Mouse (Mus musculus) kidney, embryonic 14.5 days (tissue): ENCODE measurements around the gene 1700067K01Rik. TPM values are rescaled to one million over a fixed set of nuclear protein-coding genes. Genes with fewer than 3 reads are reported as not detected.
"Not testable (repeated sequence)": the region's sequence is repeated elsewhere in the genome, so short reads cannot be mapped to it uniquely, and the experiment has no call there.

Experiments
- ATAC-seq: fragments of 200-750 bp; cut with Nextera tagmentation; 2 replicates; pipeline ENCODE4 v1.8.0; 2017; ENCODE audit warnings: moderate number of reproducible peaks, mild to moderate bottlenecking, moderate TSS enrichment, moderate library complexity; ENCODE audit not compliant: low FRiP score, low TSS enrichment
- H3K27ac ChIP-seq: fragments of 300-500 bp; sonication (generic); 2 replicates; pipeline ENCODE4 v1.5.1; 2014; ENCODE audit warnings: low read depth, mild to moderate bottlenecking, low read length, moderate library complexity, mixed read lengths
- H3K27me3 ChIP-seq: fragments of 300-500 bp; sonication (generic); 2 replicates; pipeline ENCODE4 v1.6.1; 2014; ENCODE audit warnings: mild to moderate bottlenecking, low read length; ENCODE audit not compliant: control insufficient read depth, insufficient read depth
- H3K36me3 ChIP-seq: fragments of 300-500 bp; sonication (generic); 2 replicates; pipeline ENCODE4 v1.6.1; 2014; ENCODE audit warnings: low read length, mixed read lengths; ENCODE audit not compliant: control insufficient read depth, insufficient read depth
- H3K4me1 ChIP-seq: fragments of 300-500 bp; sonication (generic); 2 replicates; pipeline ENCODE4 v1.6.1; 2014; ENCODE audit warnings: low read length, mixed read lengths; ENCODE audit not compliant: control insufficient read depth, insufficient read depth
- H3K4me2 ChIP-seq: fragments of 300-500 bp; sonication (generic); replicated peaks from 2 replicates; pipeline ENCODE4 v1.6.1; 2014; ENCODE audit warnings: low read depth, mild to moderate bottlenecking, low read length
- H3K4me3 ChIP-seq: fragments of 300-500 bp; sonication (generic); 2 replicates; pipeline ENCODE4 v1.5.1; 2014; ENCODE audit warnings: mild to moderate bottlenecking, low read length
- H3K9ac ChIP-seq: fragments of 300-500 bp; sonication (generic); 2 replicates; pipeline ENCODE4 v1.6.1; 2014; ENCODE audit warnings: low read depth, mild to moderate bottlenecking, low read length, moderate library complexity
- H3K9me3 ChIP-seq: fragments of 300-500 bp; sonication (generic); 2 replicates; pipeline ENCODE4 v1.6.1; 2016; ENCODE audit warnings: low read length; ENCODE audit not compliant: control insufficient read depth
- WGBS: fragments of 180-500 bp; shearing (Covaris S2); extraction: QIAGEN DNeasy Blood & Tissue Kit; methylation state at CpG from one replicate; pipeline ENCODE4 v1.1.7; 2014; 5-methylcytosine and 5-hydroxymethylcytosine counted together
- polyA plus RNA-seq: library from polyadenylated mRNA; unstranded; fragments of >200 nt; fragmentation: Nextera tagmentation; extraction: Ambion mirVana; gene quantifications from 2 replicates; pipeline ENCODE4 v1.2.1, GENCODE M21; 2014

1700067K01Rik gene
- polyA plus RNA-seq, 1 experiment from 2014 or later, result 1.2 TPM

GRCm38 (mm10) chr8:83980250-83980649 is 21.1 kb upstream of the 1700067K01Rik start:
- Histone ChIP-seq H3K27me3 (no peaks in the 10 kb centered on the region), H3K9me3 (no peaks in the 10 kb centered on the region), H3K4me1 (peaks cover 11% of the 10 kb centered on the region), H3K4me2 (no peak overlapping the region), H3K27ac (no peak overlapping the region), H3K36me3 (peaks cover 51% of the 10 kb centered on the region), H3K4me3 (no peak overlapping the region), H3K9ac (no peak overlapping the region)
- ATAC-seq, result no peak
- 90% methylated on average over 1 of the region's 1 CpGs for WGBS

GRCm38 (mm10) chr8:83980845-83981244 is 20.5 kb upstream of the 1700067K01Rik start:
- Histone ChIP-seq H3K4me2 (no peak overlapping the region), H3K36me3 (peaks cover 56% of the 10 kb centered on the region), H3K9ac (no peak overlapping the region), H3K27ac (no peak overlapping the region), H3K27me3 (no peaks in the 10 kb centered on the region), H3K4me1 (peaks cover 11% of the 10 kb centered on the region), H3K9me3 (no peaks in the 10 kb centered on the region), H3K4me3 (no peak overlapping the region)
- ATAC-seq, result no peak
- whole genome bisulfite sequencing, result 82% methylated on average over 8 of the region's 8 CpGs

- 95% methylated on average over 7 of the region's 7 CpGs for WGBS
- Histone ChIP-seq H3K4me3 (no peak overlapping the region), H3K36me3 (peaks cover 59% of the 10 kb centered on the region), H3K4me1 (peaks cover 11% of the 10 kb centered on the region), H3K9me3 (no peaks in the 10 kb centered on the region), H3K27me3 (no peaks in the 10 kb centered on the region), H3K27ac (no peak overlapping the region), H3K9ac (no peak overlapping the region), H3K4me2 (no peak overlapping the region)
- no peak for ATAC-seq
Measured at GRCm38 (mm10) chr8:83981533-83981932, 19.8 kb upstream of the 1700067K01Rik start.

- Histone ChIP-seq H3K9ac (no peak overlapping the region), H3K4me1 (peaks cover 4% of the 10 kb centered on the region), H3K27ac (no peak overlapping the region), H3K27me3 (no peaks in the 10 kb centered on the region), H3K4me2 (no peak overlapping the region), H3K4me3 (no peak overlapping the region), H3K36me3 (peaks cover 66% of the 10 kb centered on the region), H3K9me3 (no peaks in the 10 kb centered on the region)
- ATAC-seq, result no peak
- 91% methylated on average over 4 of the region's 4 CpGs for WGBS
Measured at GRCm38 (mm10) chr8:83982449-83982848, 18.9 kb upstream of the 1700067K01Rik start.

DNA sequence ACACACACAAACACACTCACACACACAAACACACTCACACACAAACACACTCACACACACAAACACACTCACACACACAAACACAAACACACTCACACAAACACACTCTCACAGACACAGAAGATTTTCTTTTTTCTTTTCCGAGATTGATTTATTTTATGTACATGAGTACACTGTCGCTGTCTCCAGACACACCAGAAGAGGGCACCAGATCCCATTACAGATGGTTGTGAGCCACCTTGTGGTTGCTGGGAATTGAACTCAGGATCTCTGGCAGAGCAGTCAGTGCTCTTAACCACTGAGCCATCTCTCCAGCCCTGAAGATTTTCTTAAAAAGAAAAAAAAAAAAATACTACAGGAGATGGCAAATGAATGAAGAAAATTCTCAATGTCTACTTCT is 18.1 kb upstream of the 1700067K01Rik start:
- H3K36me3 ChIP-seq, result peaks cover 71% of the 10 kb centered on the region
- H3K4me1 ChIP-seq, H3K4me2 ChIP-seq, H3K9ac ChIP-seq, H3K27me3 ChIP-seq, H3K27ac ChIP-seq, H3K9me3 ChIP-seq, H3K4me3 ChIP-seq, ATAC-seq: not testable (repeated sequence)
- WGBS, result 91% methylated on average over 2 of the region's 2 CpGs

DNA sequence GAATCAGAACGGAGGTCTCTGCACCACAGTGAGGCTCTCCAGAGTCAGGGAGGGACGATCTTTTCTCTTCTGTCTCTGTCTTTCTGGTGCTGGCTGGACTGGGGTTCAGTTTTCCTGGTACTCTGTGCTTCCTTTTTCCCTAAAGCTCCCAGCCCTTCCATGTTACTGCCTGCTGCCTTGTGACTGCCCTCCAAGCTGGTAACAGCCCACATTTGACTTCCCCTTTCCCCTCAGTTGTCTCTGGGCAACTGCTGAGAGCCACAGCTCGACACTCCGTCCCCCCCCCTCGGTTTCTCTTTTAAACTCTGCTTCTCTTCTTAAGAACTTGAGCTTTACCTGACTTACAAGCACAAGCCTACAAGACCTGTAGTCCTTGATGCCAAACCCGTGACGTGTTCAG is 12.1 kb upstream of the 1700067K01Rik start:
- 91% methylated on average over 7 of the region's 7 CpGs for WGBS
- H3K4me3 ChIP-seq, result no peak overlapping the region
- no peak overlapping the region for H3K4me2 ChIP-seq
- no peaks in the 10 kb centered on the region for H3K9me3 ChIP-seq
- no peak overlapping the region for H3K9ac ChIP-seq
- no peak for ATAC-seq
- H3K4me1 ChIP-seq, result no peaks in the 10 kb centered on the region
- no peaks in the 10 kb centered on the region for H3K27me3 ChIP-seq
- peaks cover 77% of the 10 kb centered on the region for H3K36me3 ChIP-seq
- no peak overlapping the region for H3K27ac ChIP-seq

DNA sequence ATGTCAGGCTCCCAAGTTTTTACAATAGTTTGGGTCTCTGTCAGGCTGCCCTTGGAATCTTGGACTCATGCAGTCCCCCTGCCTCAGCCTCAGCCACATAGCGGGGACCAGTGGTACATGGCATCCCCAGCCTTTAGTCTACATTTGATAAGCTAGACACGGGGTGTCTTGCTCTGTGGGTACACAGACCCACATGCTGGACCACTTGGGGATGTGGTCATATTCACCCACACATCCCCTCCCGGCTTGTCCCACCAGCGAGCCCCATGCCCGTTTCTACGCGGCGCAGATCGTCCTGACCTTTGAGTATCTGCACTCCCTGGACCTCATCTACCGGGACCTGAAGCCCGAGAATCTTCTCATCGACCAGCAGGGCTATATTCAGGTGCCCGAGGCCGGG is 11.1 kb upstream of the 1700067K01Rik start:
- ATAC-seq, result no peak
- Histone ChIP-seq H3K9me3 (no peaks in the 10 kb centered on the region), H3K36me3 (peaks cover 72% of the 10 kb centered on the region), H3K4me3 (no peak overlapping the region), H3K27ac (no peak overlapping the region), H3K4me2 (no peak overlapping the region), H3K9ac (no peak overlapping the region), H3K27me3 (no peaks in the 10 kb centered on the region), H3K4me1 (no peaks in the 10 kb centered on the region)
- 94% methylated on average over 14 of the region's 14 CpGs for WGBS

DNA sequence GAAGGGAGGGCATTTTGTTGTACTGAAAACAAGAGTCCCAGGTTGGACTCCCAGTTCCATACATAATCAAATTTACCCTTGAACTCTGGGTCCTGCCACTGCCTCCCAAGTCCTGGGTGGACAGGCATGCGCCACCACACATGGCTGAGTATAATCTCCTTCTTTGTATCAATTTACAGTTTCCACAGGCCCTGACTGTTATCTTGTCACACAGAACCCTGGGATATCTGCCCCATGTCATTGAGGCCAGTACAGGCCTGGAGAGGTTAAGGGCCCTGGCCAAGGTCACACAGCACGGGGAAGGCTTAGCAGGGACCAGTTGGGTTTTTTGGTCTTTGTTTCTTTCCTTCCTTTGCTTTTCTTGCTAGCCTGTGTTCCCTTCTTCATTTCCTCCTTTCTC is 8.8 kb upstream of the 1700067K01Rik start:
- WGBS, result 63% methylated on average over 2 of the region's 2 CpGs
- H3K4me3 ChIP-seq, result no peak overlapping the region

GRCm38 (mm10) chr8:83994030-83994429 is 7.3 kb upstream of the 1700067K01Rik start:
- H3K4me2 ChIP-seq, result no peak overlapping the region
- no peak for ATAC-seq
- no peak overlapping the region for H3K4me3 ChIP-seq
- H3K27ac ChIP-seq, result no peak overlapping the region
- H3K36me3 ChIP-seq, result peaks cover 38% of the 10 kb centered on the region
- H3K9me3 ChIP-seq, result no peaks in the 10 kb centered on the region
- H3K9ac ChIP-seq, result no peak overlapping the region
- H3K4me1 ChIP-seq, result peaks cover 8% of the 10 kb centered on the region
- no peaks in the 10 kb centered on the region for H3K27me3 ChIP-seq
- 87% methylated on average over 3 of the region's 3 CpGs for WGBS

More for the DNA sequence above, 8.8 kb upstream of the 1700067K01Rik start:
- no peak overlapping the region for H3K4me2 ChIP-seq
- ATAC-seq, result no peak
- no peak overlapping the region for H3K27ac ChIP-seq
- no peaks in the 10 kb centered on the region for H3K9me3 ChIP-seq
- no peak overlapping the region for H3K9ac ChIP-seq
- H3K36me3 ChIP-seq, result peaks cover 52% of the 10 kb centered on the region
- no peaks in the 10 kb centered on the region for H3K27me3 ChIP-seq
- H3K4me1 ChIP-seq, result peaks cover 4% of the 10 kb centered on the region
